In the genomic region with DNA sequence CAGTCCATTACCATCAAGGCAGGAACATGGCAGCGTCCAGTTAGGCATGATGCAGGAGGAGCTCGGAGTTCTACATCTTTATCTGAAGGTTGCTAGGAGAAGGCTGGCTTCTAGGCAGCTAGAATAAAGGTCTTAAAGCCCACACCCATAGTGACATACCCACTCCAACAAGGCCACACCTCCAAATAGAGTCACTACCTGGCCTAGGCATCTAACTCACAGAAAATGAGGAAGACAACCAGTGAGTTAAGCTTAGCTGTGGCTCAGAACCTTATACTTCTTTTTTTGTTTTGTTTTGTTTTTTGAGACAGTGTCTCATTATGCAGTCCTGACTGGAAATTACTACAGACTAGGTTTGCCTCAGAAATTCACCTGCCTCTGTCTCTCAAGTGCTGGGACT, we compare ENCODE assay signal across 26 mouse cellular contexts. TPM values are rescaled to one million over a fixed set of nuclear protein-coding genes. Genes with fewer than 3 reads are reported as not detected.
DNase-seq lines count a peak whose midpoint lies in the region; ATAC-seq and TF ChIP-seq lines count a peak whose summit lies in the region.
"Had no signal": no experiment of that assay in that cellular context is flagged by ENCODE, and none has a peak within 500 bp of the region (broad histone marks: within the 10 kb centered on the region; RNA-seq: fewer than 3 reads in every experiment).

No protein-coding gene starts in this region.

- no peaks in the 10 kb centered on the region for H3K9me3 ChIP-seq in intestine, embryonic 15.5 days
- H3K9me3 ChIP-seq in intestine, postnatal 0 days (ENCODE audit: control insufficient read depth), result no peaks in the 10 kb centered on the region
- H3K9me3 ChIP-seq in MEL (replicated peaks; ENCODE audit: insufficient read depth, low read length), result no peaks in the 10 kb centered on the region
- no peaks in the 10 kb centered on the region for H3K9me3 ChIP-seq in neural tube, embryonic 15.5 days (replicated peaks)
- no peaks in the 10 kb centered on the region for H3K9me3 ChIP-seq in hindbrain, embryonic 11.5 days (ENCODE audit: control insufficient read depth, low read length)
- H3K9me3 ChIP-seq: embryonic facial prominence, embryonic 13.5 days; embryonic facial prominence, embryonic 15.5 days; forebrain, embryonic 10.5 days; forebrain, embryonic 12.5 days; G1E had no signal

- no peak overlapping the region for H3K4me2 ChIP-seq in intestine, embryonic 15.5 days (replicated peaks)
- no peak overlapping the region for H3K4me2 ChIP-seq in intestine, postnatal 0 days (replicated peaks; ENCODE audit: low read depth)
- no peak overlapping the region for H3K4me2 ChIP-seq in neural tube, embryonic 15.5 days
- H3K4me2 ChIP-seq in hindbrain, embryonic 11.5 days (replicated peaks; ENCODE audit: low read depth, low read length), result no peak overlapping the region
- H3K4me2 ChIP-seq: embryonic facial prominence, embryonic 13.5 days; embryonic facial prominence, embryonic 15.5 days; forebrain, embryonic 12.5 days had no signal

- H3K36me3 ChIP-seq in intestine, embryonic 15.5 days, result no peaks in the 10 kb centered on the region
- no peaks in the 10 kb centered on the region for H3K36me3 ChIP-seq in intestine, postnatal 0 days (ENCODE audit: control insufficient read depth, insufficient read depth)
- peaks cover 0 to 11% of the 10 kb centered on the region in 2 experiments; a peak in 2 of 4 replicates for H3K36me3 ChIP-seq in MEL (ENCODE audit: control insufficient read depth in 1 of 2, insufficient read depth in 2 of 2, low read length in 2 of 2)
- H3K36me3 ChIP-seq in neural tube, embryonic 15.5 days, result no peaks in the 10 kb centered on the region
- H3K36me3 ChIP-seq in hindbrain, embryonic 11.5 days (ENCODE audit: control insufficient read depth, insufficient read depth, low read length), result no peaks in the 10 kb centered on the region
- H3K36me3 ChIP-seq: embryonic facial prominence, embryonic 13.5 days; embryonic facial prominence, embryonic 15.5 days; forebrain, embryonic 10.5 days; forebrain, embryonic 12.5 days; G1E had no signal

- no peak overlapping the region for H3K4me3 ChIP-seq in intestine, embryonic 15.5 days (replicated peaks)
- no peak overlapping the region for H3K4me3 ChIP-seq in intestine, postnatal 0 days (ENCODE audit: low read depth, low read length)
- H3K4me3 ChIP-seq in MEL (ENCODE audit: control insufficient read depth in 1 of 2, insufficient read depth in 1 of 2, low read depth in 2 of 2, low read length in 2 of 2), result no peak overlapping the region
- no peak overlapping the region for H3K4me3 ChIP-seq in neural tube, embryonic 15.5 days (replicated peaks)
- no peak overlapping the region for H3K4me3 ChIP-seq in hindbrain, embryonic 11.5 days (ENCODE audit: low read depth, low read length)
- H3K4me3 ChIP-seq: embryonic facial prominence, embryonic 13.5 days; embryonic facial prominence, embryonic 15.5 days; erythroblast, embryonic 14.5 days; forebrain, embryonic 10.5 days; forebrain, embryonic 12.5 days had no signal

- TF ChIP-seq EP300 in MEL (IDR thresholded peaks at IDR 0.05; ENCODE audit: low read depth in 1 of 2, low read length in 2 of 2), result no peak

- no peak for TF ChIP-seq CTCF in intestine, postnatal 0 days (IDR thresholded peaks at IDR 0.05; ENCODE audit: low read depth)
- no peak for TF ChIP-seq CTCF in MEL (IDR thresholded peaks at IDR 0.05 in 2 of 3, conservative IDR thresholded peaks at IDR 0.05 in 1 of 3; ENCODE audit: control insufficient read depth in 1 of 3, insufficient read depth in 1 of 3, low read depth in 2 of 3, low read length in 3 of 3, poor library complexity in 1 of 3, severe bottlenecking in 1 of 3)

- no peak for TF ChIP-seq RAD21 in MEL (IDR thresholded peaks at IDR 0.05; ENCODE audit: low read depth, low read length)

- peaks cover 3% of the 10 kb centered on the region; the same call in 1 of the 2 replicates for H3K4me1 ChIP-seq in intestine, embryonic 15.5 days (replicated peaks)
- no peaks in the 10 kb centered on the region for H3K4me1 ChIP-seq in intestine, postnatal 0 days (replicated peaks; ENCODE audit: control insufficient read depth, insufficient read depth, low read length)
- H3K4me1 ChIP-seq in MEL (ENCODE audit: control insufficient read depth in 1 of 2, insufficient read depth in 2 of 2, low read length in 2 of 2), result peaks cover 4 to 11% of the 10 kb centered on the region in 2 experiments; a peak in 3 of 4 replicates
- H3K4me1 ChIP-seq in neural tube, embryonic 15.5 days, result no peaks in the 10 kb centered on the region
- H3K4me1 ChIP-seq in hindbrain, embryonic 11.5 days (replicated peaks; ENCODE audit: control insufficient read depth, insufficient read depth, low read length), result no peaks in the 10 kb centered on the region
- H3K4me1 ChIP-seq: embryonic facial prominence, embryonic 13.5 days; embryonic facial prominence, embryonic 15.5 days had no signal

- no peak overlapping the region for H3K9ac ChIP-seq in intestine, embryonic 15.5 days
- no peak overlapping the region for H3K9ac ChIP-seq in intestine, postnatal 0 days (ENCODE audit: low read depth, low read length)
- no peak overlapping the region for H3K9ac ChIP-seq in MEL (ENCODE audit: control insufficient read depth, low read depth, low read length, poor library complexity, severe bottlenecking)
- no peak overlapping the region for H3K9ac ChIP-seq in neural tube, embryonic 15.5 days (replicated peaks)
- H3K9ac ChIP-seq in hindbrain, embryonic 11.5 days (ENCODE audit: low read depth, low read length), result no peak overlapping the region
- H3K9ac ChIP-seq: embryonic facial prominence, embryonic 13.5 days; embryonic facial prominence, embryonic 15.5 days; forebrain, embryonic 12.5 days had no signal

- ATAC-seq in intestine, embryonic 15.5 days, result 0 out of 2 replicates have a peak, but pooled peaks have one; percentile 52
- ATAC-seq in intestine, postnatal 0 days, result no peak
- ATAC-seq in neural tube, embryonic 15.5 days (ENCODE audit: low FRiP score), result no peak
- no peak for ATAC-seq in hindbrain, embryonic 11.5 days (ENCODE audit: low FRiP score)
- ATAC-seq: CD4-positive, CD25-positive, alpha-beta regulatory T cell, adult 4 months; forebrain, embryonic 14.5 days; forebrain, embryonic 16.5 days had no signal

- no peak for TF ChIP-seq POLR2A in MEL (IDR thresholded peaks at IDR 0.05; ENCODE audit: control insufficient read depth in 1 of 2, insufficient read depth in 1 of 2, low read depth in 1 of 2, low read length in 2 of 2, poor library complexity in 1 of 2)

- H3K79me2 ChIP-seq in MEL (ENCODE audit: control insufficient read depth, insufficient read depth, low read length, poor library complexity), result no peaks in the 10 kb centered on the region

- peak; percentile 77 for DNase-seq in MEL (ENCODE audit: low read depth, low spot score)
- no peak for DNase-seq in hindbrain, embryonic 11.5 days (ENCODE audit: low spot score)
- DNase-seq: adrenal gland, adult 2 months; adrenal gland, postnatal 10 days; adrenal gland, postnatal 25 days; B cell, adult 2 months; cerebellum, adult 11 months; cerebellum, adult 18-20 months; cerebellum, adult 8-10 months; cerebellum, adult 9-11 months; cerebellum, postnatal 14 days; cerebellum, postnatal 36 days; embryo, embryonic 11 days had no signal

- no peak overlapping the region for H3K27ac ChIP-seq in intestine, embryonic 15.5 days
- H3K27ac ChIP-seq in intestine, postnatal 0 days (ENCODE audit: low read depth, low read length), result no peak overlapping the region
- H3K27ac ChIP-seq in MEL (ENCODE audit: control insufficient read depth, low read depth, low read length), result no peak overlapping the region
- H3K27ac ChIP-seq in neural tube, embryonic 15.5 days (replicated peaks), result no peak overlapping the region
- no peak overlapping the region for H3K27ac ChIP-seq in hindbrain, embryonic 11.5 days (ENCODE audit: low read depth, low read length)
- H3K27ac ChIP-seq: embryonic facial prominence, embryonic 13.5 days; embryonic facial prominence, embryonic 15.5 days; forebrain, embryonic 10.5 days; forebrain, embryonic 12.5 days had no signal

- H3K27me3 ChIP-seq in intestine, embryonic 15.5 days (replicated peaks), result no peaks in the 10 kb centered on the region
- no peaks in the 10 kb centered on the region for H3K27me3 ChIP-seq in intestine, postnatal 0 days (replicated peaks; ENCODE audit: control insufficient read depth, insufficient read depth, low read length)
- H3K27me3 ChIP-seq in MEL (ENCODE audit: control insufficient read depth in 1 of 2, insufficient read depth in 2 of 2, low read length in 2 of 2), result no peaks in the 10 kb centered on the region
- no peaks in the 10 kb centered on the region for H3K27me3 ChIP-seq in neural tube, embryonic 15.5 days (replicated peaks)
- no peaks in the 10 kb centered on the region for H3K27me3 ChIP-seq in hindbrain, embryonic 11.5 days (ENCODE audit: control insufficient read depth, insufficient read depth, low read length)
- H3K27me3 ChIP-seq: CH12.LX; embryonic facial prominence, embryonic 13.5 days; embryonic facial prominence, embryonic 15.5 days; forebrain, embryonic 12.5 days had no signal

- 81% methylated on average over 2 of the region's 2 CpGs for WGBS in intestine, embryonic 15.5 days
- WGBS in intestine, postnatal 0 days, result 56% methylated on average over 2 of the region's 2 CpGs
- WGBS in neural tube, embryonic 15.5 days, result 78% methylated on average over 2 of the region's 2 CpGs
- 81% methylated on average over 2 of the region's 2 CpGs for WGBS in hindbrain, embryonic 11.5 days

RNA-seq across cellular contexts. Expression of a gene that starts 14.6 kb away (rescaled TPM):
- 11.2 and 12.7 TPM in 2 replicates for polyA plus RNA-seq in intestine, embryonic 15.5 days (2015; fragmentation: Nextera tagmentation; extraction: Ambion mirVana)
- polyA plus RNA-seq in intestine, postnatal 0 days (2015; fragmentation: Nextera tagmentation; extraction: Ambion mirVana), result 12.8 and 14.1 TPM in 2 replicates
- 4.3 and 5.7 TPM in 2 replicates for total RNA-seq in MEL (2012; rRNA removed)
- polyA plus RNA-seq in MEL (2012; ENCODE audit: insufficient read depth in 1 of 2, insufficient read length in 2 of 2, low read depth in 1 of 2, low replicate concordance in 2 of 2, missing spikeins in 1 of 2), result 100 to 1,000 TPM in 1 of 2 experiments, 1 to 10 TPM in 1; 9.7 to 110 TPM
- 9.1 and 10.1 TPM in 2 replicates for polyA plus RNA-seq in neural tube, embryonic 15.5 days (2015; fragmentation: Nextera tagmentation; extraction: Ambion mirVana)
- polyA plus RNA-seq in hindbrain, embryonic 11.5 days (2014; fragmentation: Nextera tagmentation; extraction: Ambion mirVana), result 7.7 and 17.5 TPM in 2 replicates

RNA-seq across cellular contexts. Expression of a gene that starts 47.6 kb away (rescaled TPM):
- 135 and 139 TPM in 2 replicates for polyA plus RNA-seq in intestine, embryonic 15.5 days (2015; fragmentation: Nextera tagmentation; extraction: Ambion mirVana)
- polyA plus RNA-seq in intestine, postnatal 0 days (2015; fragmentation: Nextera tagmentation; extraction: Ambion mirVana), result 129 and 142 TPM in 2 replicates
- total RNA-seq in MEL (2012; rRNA removed), result 37.7 and 47.1 TPM in 2 replicates
- polyA plus RNA-seq in MEL (2012; ENCODE audit: insufficient read depth in 1 of 2, insufficient read length in 2 of 2, low read depth in 1 of 2, low replicate concordance in 2 of 2, missing spikeins in 1 of 2), result 10 to 100 TPM in 1 of 2 experiments, not detected in 1; 48.1 TPM
- polyA plus RNA-seq in neural tube, embryonic 15.5 days (2015; fragmentation: Nextera tagmentation; extraction: Ambion mirVana), result 60.0 and 75.9 TPM in 2 replicates
- polyA plus RNA-seq in hindbrain, embryonic 11.5 days (2014; fragmentation: Nextera tagmentation; extraction: Ambion mirVana), result 112 and 123 TPM in 2 replicates

RNA-seq across cellular contexts. Expression of a gene that starts 48.7 kb away (rescaled TPM):
- polyA plus RNA-seq in intestine, embryonic 15.5 days (2015; fragmentation: Nextera tagmentation; extraction: Ambion mirVana), result 36.3 and 39.4 TPM in 2 replicates
- 34.6 and 34.7 TPM in 2 replicates for polyA plus RNA-seq in intestine, postnatal 0 days (2015; fragmentation: Nextera tagmentation; extraction: Ambion mirVana)
- total RNA-seq in MEL (2012; rRNA removed), result 11.4 and 13.1 TPM in 2 replicates
- polyA plus RNA-seq in MEL (2012; ENCODE audit: insufficient read depth in 1 of 2, insufficient read length in 2 of 2, low read depth in 1 of 2, low replicate concordance in 2 of 2, missing spikeins in 1 of 2), result 10 to 100 TPM in 1 of 2 experiments, not detected in 1; 22.9 TPM
- 20.4 and 22.6 TPM in 2 replicates for polyA plus RNA-seq in neural tube, embryonic 15.5 days (2015; fragmentation: Nextera tagmentation; extraction: Ambion mirVana)
- 38.8 and 44.1 TPM in 2 replicates for polyA plus RNA-seq in hindbrain, embryonic 11.5 days (2014; fragmentation: Nextera tagmentation; extraction: Ambion mirVana)
